Mouse (Mus musculus) CD4-positive, CD25-positive, alpha-beta regulatory T cell, adult 2 months (primary cell): ENCODE measurements around the gene Hadha.
A peak's percentile ranks its signal among the peaks of the same experiment; 100 is the strongest.

Source experiments
- DNase-seq: peaks from one replicate; pipeline ENCODE4 v3.0.0-alpha.2; 2012; ENCODE audit warnings: low read depth, low spot score

Hadha gene

GRCm38 (mm10) chr5:30154013-30154412, 949 bp downstream of the Hadha start:
- DNase-seq: no peak

- no peak for DNase-seq
Measured at GRCm38 (mm10) chr5:30153222-30153621, 1.7 kb downstream of the Hadha start.

- no peak for DNase-seq
Measured at GRCm38 (mm10) chr5:30152413-30152812, 2.5 kb downstream of the Hadha start.

DNA sequence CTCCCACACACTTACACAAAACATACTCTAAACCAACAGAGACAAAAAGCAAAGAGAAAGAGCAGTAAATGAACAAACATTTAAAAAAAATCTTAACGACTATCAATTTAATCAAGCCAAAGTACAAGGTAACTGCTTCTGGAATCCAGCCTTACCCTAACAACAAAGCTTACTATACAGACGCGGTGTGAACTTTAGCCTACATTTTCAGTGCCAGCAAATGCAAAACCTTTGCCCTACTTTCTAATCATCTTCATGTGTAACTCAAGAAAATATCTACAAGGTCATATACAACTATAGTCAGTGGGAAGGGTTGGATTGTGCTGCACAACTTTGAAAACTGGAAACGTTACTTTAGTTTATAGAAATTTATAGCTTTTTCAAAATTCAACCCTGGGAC, 3.0 kb downstream of the Hadha start:
- DNase-seq: no peak

GRCm38 (mm10) chr5:30148133-30148920, 6.6 kb downstream of the Hadha start:
- DNase-seq: no peak

DNA sequence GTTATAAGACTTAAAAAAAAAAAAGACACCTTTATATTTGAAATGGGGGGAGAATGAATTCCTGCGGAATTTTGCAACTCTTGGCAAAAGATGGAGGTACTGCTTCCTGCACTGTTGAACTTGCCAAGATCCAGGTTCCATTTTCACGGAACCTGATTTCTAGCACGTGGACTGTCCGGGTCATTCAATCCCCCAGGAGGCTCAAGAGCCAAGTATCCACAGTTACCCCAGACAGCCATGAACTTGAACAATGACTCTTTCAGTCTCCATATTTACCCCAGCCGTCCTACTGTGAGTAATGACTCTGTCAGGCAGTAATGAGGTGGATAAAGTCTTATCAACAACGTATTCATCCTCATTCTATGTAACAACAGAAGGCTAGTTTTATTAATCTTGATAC, 8.4 kb downstream of the Hadha start:
- DNase-seq: no peak

DNA sequence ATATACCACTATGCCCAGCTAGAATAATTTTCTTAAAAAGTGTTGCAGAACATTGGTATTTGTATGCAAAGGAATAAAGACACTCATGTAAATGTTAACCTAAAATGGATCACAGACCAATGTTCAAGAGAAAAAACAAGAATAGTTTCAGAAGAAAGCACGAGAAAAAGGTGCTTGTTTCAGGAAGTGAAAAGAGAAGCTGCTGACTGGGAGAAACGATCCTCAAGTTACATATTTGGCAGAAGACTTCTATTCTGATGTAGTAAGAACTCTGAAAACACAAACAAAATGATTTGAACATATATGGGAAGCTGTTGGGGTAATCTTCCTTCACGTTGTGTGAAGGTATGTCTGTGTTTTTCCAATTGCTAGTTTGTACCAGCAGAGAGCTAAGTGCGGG, 16.8 kb downstream of the Hadha start:
- no peak for DNase-seq

- DNase-seq: no peak
Measured at GRCm38 (mm10) chr5:30137271-30137670, 17.7 kb downstream of the Hadha start.

GRCm38 (mm10) chr5:30135711-30136231, 19.2 kb downstream of the Hadha start:
- no peak for DNase-seq

- DNase-seq: no peak
Measured at GRCm38 (mm10) chr5:30132173-30132572, 22.8 kb downstream of the Hadha start.

DNA sequence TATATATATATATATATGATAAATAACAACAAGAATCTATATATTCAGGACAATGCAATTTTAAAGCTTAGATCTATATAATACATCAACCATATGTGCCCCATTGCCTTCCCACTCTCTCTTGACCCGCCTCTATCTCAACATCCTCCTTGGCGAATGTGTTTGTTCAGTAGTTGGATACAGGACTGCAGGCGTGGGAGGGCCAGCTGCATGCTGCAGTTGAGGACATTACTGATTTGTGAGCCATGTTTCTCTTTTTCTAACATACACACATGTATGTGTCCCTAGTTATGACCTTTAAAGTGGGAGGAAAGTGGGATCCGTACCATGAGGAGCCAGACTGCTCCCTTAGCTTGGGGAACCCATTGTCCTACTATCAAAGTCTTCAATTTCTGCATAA, 23.7 kb downstream of the Hadha start:
- DNase-seq: no peak

GRCm38 (mm10) chr5:30128680-30129079, 26.3 kb downstream of the Hadha start:
- no peak for DNase-seq

GRCm38 (mm10) chr5:30127921-30128597, 26.9 kb downstream of the Hadha start:
- DNase-seq: no peak

- no peak for DNase-seq
Measured at GRCm38 (mm10) chr5:30126756-30127155, 28.2 kb downstream of the Hadha start.

DNA sequence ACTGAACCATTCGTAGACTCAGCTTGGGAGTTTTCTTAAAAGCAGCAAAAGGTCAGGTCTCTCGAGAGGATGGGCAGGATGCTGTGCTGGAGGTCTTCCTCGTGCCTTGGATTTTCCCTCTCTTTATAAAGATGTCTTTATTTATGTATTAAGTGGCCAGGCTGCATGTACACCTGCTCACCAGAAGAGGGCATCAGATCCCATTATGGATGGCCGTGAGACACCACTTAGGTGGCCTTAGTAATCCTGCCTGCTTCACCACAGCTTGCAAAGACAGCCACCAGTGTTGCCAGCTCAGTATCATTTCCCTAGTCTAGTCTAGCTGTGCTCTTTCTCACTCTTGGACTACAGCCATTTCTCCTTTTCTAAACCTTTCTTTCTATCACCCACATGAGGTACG, 29.4 kb downstream of the Hadha start:
- DNase-seq: peak; percentile 64

- DNase-seq: no peak
Measured at GRCm38 (mm10) chr5:30122481-30122880, 32.5 kb downstream of the Hadha start.

GRCm38 (mm10) chr5:30120106-30120505, 34.9 kb downstream of the Hadha start:
- no peak for DNase-seq

DNA sequence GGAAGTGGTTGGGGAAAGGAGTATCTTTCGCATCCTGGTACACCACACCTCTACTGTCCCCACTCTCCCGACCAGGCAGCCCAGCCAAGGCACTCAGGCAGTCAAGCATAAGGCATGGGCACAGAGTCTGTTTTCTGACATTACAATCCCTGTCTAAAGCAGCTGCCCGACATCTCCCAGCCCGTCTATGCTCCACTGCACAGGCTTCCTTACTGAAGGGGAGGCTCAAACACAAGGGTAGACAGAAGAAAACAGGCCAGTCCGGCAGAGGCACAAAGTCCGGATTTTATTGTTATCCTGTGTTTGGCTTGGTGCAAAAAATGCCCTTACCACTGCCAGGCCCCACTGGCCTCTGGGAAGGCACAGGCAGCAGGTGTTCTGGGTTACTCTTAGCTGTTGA, 35.8 kb downstream of the Hadha start:
- DNase-seq: no peak

- DNase-seq: no peak
Measured at GRCm38 (mm10) chr5:30118018-30118417, 36.9 kb downstream of the Hadha start.

DNA sequence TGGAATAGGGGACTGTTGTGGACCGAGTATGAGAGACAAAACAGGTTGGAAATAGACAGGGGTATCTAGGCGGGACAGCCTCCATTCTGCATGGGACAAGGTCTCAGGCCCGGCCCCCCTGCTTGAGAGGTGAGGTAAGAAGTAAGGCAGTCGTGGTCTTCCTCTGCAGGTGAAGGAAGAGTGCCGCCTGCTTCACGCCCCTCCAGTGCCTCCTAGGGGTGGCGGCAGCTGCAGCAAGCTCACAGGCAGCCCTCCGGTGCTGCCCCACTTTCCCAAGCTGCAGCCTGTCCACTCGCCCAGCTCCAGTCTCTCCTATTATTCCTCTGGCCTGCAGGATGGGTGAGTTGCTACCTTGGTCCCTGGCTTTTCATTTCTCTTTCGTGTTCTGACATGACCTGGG, 39.2 kb downstream of the Hadha start:
- no peak for DNase-seq

- DNase-seq: no peak
Measured at GRCm38 (mm10) chr5:30114761-30115140, 40.2 kb downstream of the Hadha start.

- DNase-seq: peak; percentile 70
Measured at GRCm38 (mm10) chr5:30113881-30114760, 40.8 kb downstream of the Hadha start.
